Mouse (Mus musculus): ENCODE data around the gene Irf8.

Irf8 gene

DNA sequence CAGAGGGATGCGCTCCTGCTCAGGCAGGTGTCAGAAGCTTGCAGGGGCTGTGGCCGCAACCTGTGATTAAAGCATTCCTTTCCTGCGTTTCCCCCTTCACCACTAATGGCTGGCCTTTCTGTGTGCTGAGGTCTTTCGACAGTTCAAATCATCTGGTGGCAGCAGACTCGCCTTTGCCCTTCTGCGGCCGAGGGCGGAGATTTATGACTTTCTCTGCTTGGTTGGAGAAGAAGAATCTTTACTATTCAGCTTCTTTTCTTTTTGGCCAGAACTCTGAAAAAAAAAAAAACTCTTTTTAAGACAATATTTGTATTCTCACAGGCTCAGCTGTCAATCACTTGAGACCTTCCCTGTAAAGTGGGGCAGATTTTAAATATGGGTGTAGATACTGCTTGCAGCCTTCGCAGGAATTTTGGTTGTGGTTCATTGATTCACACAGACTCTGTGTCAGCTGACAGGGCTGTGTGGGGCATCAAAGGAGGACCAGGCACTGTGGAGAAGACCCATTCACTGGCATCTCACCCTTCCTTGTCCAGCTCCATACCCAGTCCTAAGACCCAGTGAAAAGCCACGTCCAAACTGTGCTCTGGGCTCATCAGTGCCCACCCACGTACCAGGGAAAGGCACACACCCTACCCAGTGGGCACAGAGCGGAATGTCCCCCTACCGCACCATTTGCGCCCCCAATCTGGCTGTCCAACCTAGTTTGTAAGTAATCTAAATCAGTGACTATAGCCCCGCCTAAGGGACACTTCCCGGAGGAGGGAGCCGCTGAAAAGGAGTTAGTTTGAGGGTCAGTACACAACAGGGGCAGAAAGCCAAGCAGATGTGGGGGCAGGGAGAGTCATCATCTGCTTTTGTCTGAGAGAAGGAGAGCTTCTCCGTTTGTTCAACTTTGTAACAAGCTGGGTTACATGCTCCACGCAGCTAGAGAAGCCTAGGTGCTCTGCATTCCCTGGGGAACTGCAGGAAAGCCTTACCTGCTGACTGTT lies 19.4 kb downstream of the Irf8 start:
- TF ChIP-seq NANOG (IDR thresholded peaks at IDR 0.05; ENCODE audit: borderline replicate concordance, low read length) (no peak), POU5F1 (IDR thresholded peaks at IDR 0.05; ENCODE audit: borderline replicate concordance, low read length) (no peak), CTCF (conservative IDR thresholded peaks at IDR 0.05; ENCODE audit: low read length) (no peak)
- Histone ChIP-seq H3K4me3 (replicated peaks; ENCODE audit: low read length) (no peak overlapping the region), H3K36me3 (ENCODE audit: insufficient read depth, low read length) (no peaks in the 10 kb centered on the region), H3K4me1 (replicated peaks; ENCODE audit: low read depth, low read length) (peaks cover 44% of the 10 kb centered on the region), H3K9me3 (ENCODE audit: low read length) (peaks cover 8% of the 10 kb centered on the region), H3K27me3 (ENCODE audit: insufficient read depth, low read length) (peaks cover 81% of the 10 kb centered on the region)

DNA sequence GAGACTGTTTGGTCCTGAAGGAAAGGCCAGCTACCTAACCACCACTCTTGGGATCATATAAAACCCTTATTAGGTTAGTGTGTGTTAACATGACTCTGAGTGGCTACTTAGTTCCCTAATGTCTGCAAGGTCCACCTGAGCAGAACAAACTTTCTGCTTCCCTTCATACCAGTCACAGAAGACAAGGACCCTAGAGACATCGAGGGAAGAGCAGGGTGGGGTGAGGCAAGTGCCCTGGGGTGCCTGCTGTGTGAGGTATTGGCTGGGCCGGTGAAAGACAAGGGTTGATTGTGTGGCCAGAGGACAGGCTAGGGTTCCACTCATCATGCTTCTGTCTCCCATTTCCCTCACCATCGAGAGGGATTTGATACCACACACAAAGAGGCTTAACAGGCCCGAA lies 21.8 kb downstream of the Irf8 start:
- TF ChIP-seq NANOG (IDR thresholded peaks at IDR 0.05; ENCODE audit: borderline replicate concordance, low read length) (no peak), POU5F1 (IDR thresholded peaks at IDR 0.05; ENCODE audit: borderline replicate concordance, low read length) (no peak), CTCF (conservative IDR thresholded peaks at IDR 0.05; ENCODE audit: low read length) (no peak)
- peaks cover 79% of the 10 kb centered on the region for H3K27me3 ChIP-seq (ENCODE audit: insufficient read depth, low read length)
- H3K9me3 ChIP-seq (ENCODE audit: low read length): peaks cover 8% of the 10 kb centered on the region
- H3K4me1 ChIP-seq (replicated peaks; ENCODE audit: low read depth, low read length): peaks cover 32% of the 10 kb centered on the region
- H3K36me3 ChIP-seq (ENCODE audit: insufficient read depth, low read length): no peaks in the 10 kb centered on the region
- no peak overlapping the region for H3K4me3 ChIP-seq (replicated peaks; ENCODE audit: low read length)

DNA sequence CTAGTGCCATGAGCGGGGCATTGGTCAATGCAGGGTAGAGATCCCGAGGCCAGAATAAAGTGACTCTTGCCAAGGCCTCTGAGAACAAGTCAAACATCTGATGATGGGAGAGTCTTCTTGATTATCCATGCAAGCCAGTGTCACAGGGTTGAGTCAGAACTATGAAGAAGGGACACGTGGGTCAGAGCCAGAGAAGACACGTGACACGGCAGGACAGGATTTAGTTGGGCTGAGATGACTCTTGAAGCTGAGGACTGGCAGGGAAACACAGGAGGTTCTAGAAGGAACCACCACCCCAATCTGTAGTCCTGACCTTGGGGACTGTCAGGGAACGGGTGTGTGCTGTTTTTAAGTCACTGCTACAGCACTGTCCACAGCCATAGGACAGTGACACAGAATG lies 23.7 kb downstream of the Irf8 start:
- Histone ChIP-seq H3K27me3 (ENCODE audit: insufficient read depth, low read length) (peaks cover 60% of the 10 kb centered on the region), H3K36me3 (ENCODE audit: insufficient read depth, low read length) (no peaks in the 10 kb centered on the region), H3K4me3 (replicated peaks; ENCODE audit: low read length) (no peak overlapping the region), H3K4me1 (replicated peaks; ENCODE audit: low read depth, low read length) (peaks cover 14% of the 10 kb centered on the region), H3K9me3 (ENCODE audit: low read length) (peaks cover 8% of the 10 kb centered on the region)
- TF ChIP-seq POU5F1 (IDR thresholded peaks at IDR 0.05; ENCODE audit: borderline replicate concordance, low read length) (no peak), NANOG (IDR thresholded peaks at IDR 0.05; ENCODE audit: borderline replicate concordance, low read length) (no peak), CTCF (conservative IDR thresholded peaks at IDR 0.05; ENCODE audit: low read length) (no peak)

DNA sequence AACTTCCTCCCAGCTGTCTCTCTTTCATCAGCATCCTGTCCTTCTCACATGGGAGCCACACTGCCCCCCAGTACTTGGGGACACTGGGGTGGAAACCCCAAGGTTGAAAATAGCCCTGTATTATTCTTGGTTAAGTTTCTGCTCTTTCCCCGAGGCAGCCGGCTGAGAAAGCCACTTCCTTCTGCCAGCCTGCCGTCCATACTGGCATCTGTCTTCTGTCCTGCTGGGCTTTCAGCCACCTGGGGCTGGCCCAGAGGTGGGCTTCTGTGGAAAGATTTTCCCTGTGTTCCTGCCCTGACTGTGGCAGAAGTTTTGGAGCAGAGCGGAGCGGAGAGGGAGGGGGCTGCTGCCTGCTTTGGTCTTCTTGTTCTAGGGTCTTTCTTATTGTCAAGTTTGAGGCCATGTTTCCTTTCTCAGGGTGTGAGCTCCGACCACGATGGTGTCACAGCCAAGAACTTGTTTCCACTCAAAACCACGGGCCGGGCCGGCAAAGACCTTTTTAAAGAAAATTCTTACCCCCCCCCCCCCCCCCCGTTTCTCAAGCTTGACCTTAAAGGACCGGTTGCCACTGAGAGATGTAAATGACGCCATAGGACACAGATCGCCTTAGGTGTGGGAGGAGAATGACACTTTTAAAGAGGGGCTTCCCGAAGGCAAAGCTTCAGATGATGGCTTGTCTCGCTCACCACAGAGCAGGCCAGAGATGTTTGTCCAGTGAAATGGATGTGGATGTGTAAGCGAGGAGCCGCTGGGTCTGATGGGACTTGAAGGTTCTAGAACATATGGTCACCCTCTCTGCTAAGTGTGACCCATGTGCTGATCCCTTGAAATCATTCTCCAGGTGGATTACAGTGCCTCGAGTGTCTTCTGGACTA lies 24.4 kb downstream of the Irf8 start:
- no peaks in the 10 kb centered on the region for H3K36me3 ChIP-seq (ENCODE audit: insufficient read depth, low read length)
- no peak overlapping the region for H3K4me3 ChIP-seq (replicated peaks; ENCODE audit: low read length)
- H3K27me3 ChIP-seq (ENCODE audit: insufficient read depth, low read length): peaks cover 56% of the 10 kb centered on the region
- peaks cover 11% of the 10 kb centered on the region for H3K4me1 ChIP-seq (replicated peaks; ENCODE audit: low read depth, low read length)
- TF ChIP-seq CTCF (conservative IDR thresholded peaks at IDR 0.05; ENCODE audit: low read length) (no peak), NANOG (IDR thresholded peaks at IDR 0.05; ENCODE audit: borderline replicate concordance, low read length) (no peak), POU5F1 (IDR thresholded peaks at IDR 0.05; ENCODE audit: borderline replicate concordance, low read length) (no peak)
- H3K9me3 ChIP-seq (ENCODE audit: low read length): peaks cover 8% of the 10 kb centered on the region

DNA sequence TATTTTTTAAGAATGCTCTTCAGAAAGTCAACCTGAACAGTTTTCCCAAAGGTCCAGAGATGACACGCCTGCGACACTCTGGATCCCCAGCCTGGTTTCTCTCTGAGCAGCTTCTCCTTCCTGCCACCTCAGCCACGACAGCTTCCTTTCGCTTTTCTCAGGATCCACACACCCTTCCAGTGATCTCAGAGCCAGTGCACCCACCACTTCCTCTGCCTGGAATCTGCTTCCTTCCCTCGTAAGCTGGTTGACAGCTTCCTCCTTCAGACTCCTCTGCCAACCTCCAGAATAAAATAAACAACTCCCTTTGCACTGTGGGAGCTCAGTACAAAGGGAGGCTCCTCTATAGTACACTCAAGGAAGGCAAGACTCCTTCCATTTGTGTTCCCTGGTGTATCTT lies 27.1 kb downstream of the Irf8 start:
- H3K4me3 ChIP-seq (replicated peaks; ENCODE audit: low read length): no peak overlapping the region
- TF ChIP-seq POU5F1 (IDR thresholded peaks at IDR 0.05; ENCODE audit: borderline replicate concordance, low read length): no peak
- no peak for TF ChIP-seq NANOG (IDR thresholded peaks at IDR 0.05; ENCODE audit: borderline replicate concordance, low read length)
- TF ChIP-seq CTCF (conservative IDR thresholded peaks at IDR 0.05; ENCODE audit: low read length): no peak
- no peaks in the 10 kb centered on the region for H3K4me1 ChIP-seq (replicated peaks; ENCODE audit: low read depth, low read length)
- no peaks in the 10 kb centered on the region for H3K36me3 ChIP-seq (ENCODE audit: insufficient read depth, low read length)
- no peaks in the 10 kb centered on the region for H3K9me3 ChIP-seq (ENCODE audit: low read length)
- H3K27me3 ChIP-seq (ENCODE audit: insufficient read depth, low read length): peaks cover 50% of the 10 kb centered on the region

DNA sequence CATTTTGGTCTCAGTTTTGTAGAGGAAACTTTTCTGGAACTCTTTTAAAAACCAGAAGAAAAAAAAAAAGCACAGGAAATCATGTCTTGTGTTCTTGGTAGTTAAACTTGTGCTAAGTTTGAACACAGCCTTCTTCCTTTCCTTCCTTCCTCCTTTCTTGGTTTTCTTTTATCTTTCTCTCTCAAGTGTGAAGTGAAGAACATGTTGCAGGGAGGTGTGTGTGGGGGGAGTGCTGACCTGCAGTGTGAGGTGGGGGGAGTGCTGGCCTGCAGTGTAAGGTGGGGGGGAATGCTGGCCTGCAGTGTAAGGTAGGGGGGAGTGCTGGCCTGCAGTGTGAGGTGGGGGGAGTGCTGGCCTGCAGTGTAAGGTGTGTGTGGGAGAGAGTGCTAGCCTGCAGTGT lies 28.5 kb downstream of the Irf8 start:
- TF ChIP-seq NANOG (IDR thresholded peaks at IDR 0.05; ENCODE audit: borderline replicate concordance, low read length): no peak
- Histone ChIP-seq H3K36me3 (ENCODE audit: insufficient read depth, low read length) (no peaks in the 10 kb centered on the region), H3K27me3 (ENCODE audit: insufficient read depth, low read length) (peaks cover 52% of the 10 kb centered on the region), H3K4me1 (replicated peaks; ENCODE audit: low read depth, low read length) (no peaks in the 10 kb centered on the region), H3K4me3 (replicated peaks; ENCODE audit: low read length) (no peak overlapping the region), H3K9me3 (ENCODE audit: low read length) (no peaks in the 10 kb centered on the region)

DNA sequence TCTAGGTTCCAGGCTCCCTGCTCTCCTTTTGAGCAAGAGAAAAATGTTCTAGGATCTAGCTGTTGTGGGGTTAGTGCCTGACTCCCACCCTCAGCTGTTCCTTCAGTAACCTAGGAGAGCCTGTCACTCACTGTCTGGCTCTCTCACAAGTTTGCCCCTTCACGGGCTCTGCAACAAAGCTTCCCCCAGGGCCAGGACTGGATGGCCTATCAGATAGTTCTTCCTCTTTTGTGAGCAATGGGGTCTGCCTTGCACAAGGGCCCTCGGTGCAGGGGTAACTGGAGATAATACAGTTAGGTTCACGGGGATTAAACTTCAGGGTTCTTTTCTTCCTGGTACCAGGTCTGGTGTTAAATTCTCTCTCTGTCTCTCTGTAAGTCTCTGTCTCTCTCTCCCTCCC lies 30.5 kb downstream of the Irf8 start:
- Histone ChIP-seq H3K9me3 (ENCODE audit: low read length) (no peaks in the 10 kb centered on the region), H3K36me3 (ENCODE audit: insufficient read depth, low read length) (no peaks in the 10 kb centered on the region), H3K4me1 (replicated peaks; ENCODE audit: low read depth, low read length) (no peaks in the 10 kb centered on the region), H3K27me3 (ENCODE audit: insufficient read depth, low read length) (peaks cover 48% of the 10 kb centered on the region), H3K4me3 (replicated peaks; ENCODE audit: low read length) (no peak overlapping the region)
- TF ChIP-seq NANOG (IDR thresholded peaks at IDR 0.05; ENCODE audit: borderline replicate concordance, low read length) (no peak), POU5F1 (IDR thresholded peaks at IDR 0.05; ENCODE audit: borderline replicate concordance, low read length) (no peak)

DNA sequence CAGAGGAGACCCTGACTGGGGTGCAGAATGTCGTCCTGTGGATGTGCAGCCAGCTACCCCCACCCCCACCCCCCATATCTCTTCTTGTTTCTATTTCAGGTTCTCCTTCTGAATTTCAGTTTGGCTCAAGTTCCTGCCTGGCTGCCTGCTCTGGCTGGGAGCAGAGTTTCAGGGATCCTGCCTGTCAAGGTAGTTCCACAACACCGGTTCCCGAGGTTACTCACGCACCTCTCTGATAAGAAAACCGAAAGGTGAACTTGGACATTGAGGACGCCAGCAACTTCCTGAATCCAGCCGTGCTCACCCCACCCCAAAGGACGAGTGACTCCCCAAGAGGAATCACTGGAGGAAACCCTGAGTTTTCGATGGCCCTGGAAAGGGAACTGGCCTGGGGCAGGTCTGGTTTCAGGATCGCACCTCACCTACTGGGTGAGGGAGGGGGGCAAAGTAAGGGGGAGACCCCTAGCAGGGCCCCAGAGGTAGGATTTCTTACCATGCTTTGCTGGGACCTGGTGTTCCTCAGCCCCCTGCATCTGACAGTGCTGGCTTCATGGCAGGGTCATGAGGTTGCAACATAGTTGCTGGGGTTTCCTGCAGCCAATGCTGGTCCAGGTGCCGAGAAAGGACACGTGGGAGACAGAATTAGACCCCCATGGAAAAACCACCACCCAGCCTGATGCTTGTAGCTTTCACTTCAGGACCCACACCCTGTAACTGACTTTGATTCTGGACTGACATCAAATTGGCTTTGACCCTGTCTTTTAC lies 32.5 kb downstream of the Irf8 start:
- Histone ChIP-seq H3K27me3 (ENCODE audit: insufficient read depth, low read length) (peaks cover 52% of the 10 kb centered on the region), H3K9me3 (ENCODE audit: low read length) (no peaks in the 10 kb centered on the region), H3K36me3 (ENCODE audit: insufficient read depth, low read length) (no peaks in the 10 kb centered on the region), H3K4me1 (replicated peaks; ENCODE audit: low read depth, low read length) (no peaks in the 10 kb centered on the region), H3K4me3 (replicated peaks; ENCODE audit: low read length) (no peak overlapping the region)
- TF ChIP-seq POU5F1 (IDR thresholded peaks at IDR 0.05; ENCODE audit: borderline replicate concordance, low read length): no peak
- no peak for TF ChIP-seq NANOG (IDR thresholded peaks at IDR 0.05; ENCODE audit: borderline replicate concordance, low read length)
- no peak for TF ChIP-seq CTCF (conservative IDR thresholded peaks at IDR 0.05; ENCODE audit: low read length)
